Mouse (Mus musculus) lung, postnatal 25 days (tissue): Measurements from ENCODE around the gene Jaml.

Source experiments
- DNase-seq: peaks from one replicate; pipeline ENCODE4 v3.0.0; 2022; ENCODE audit warnings: low spot score

Gene Jaml

DNA sequence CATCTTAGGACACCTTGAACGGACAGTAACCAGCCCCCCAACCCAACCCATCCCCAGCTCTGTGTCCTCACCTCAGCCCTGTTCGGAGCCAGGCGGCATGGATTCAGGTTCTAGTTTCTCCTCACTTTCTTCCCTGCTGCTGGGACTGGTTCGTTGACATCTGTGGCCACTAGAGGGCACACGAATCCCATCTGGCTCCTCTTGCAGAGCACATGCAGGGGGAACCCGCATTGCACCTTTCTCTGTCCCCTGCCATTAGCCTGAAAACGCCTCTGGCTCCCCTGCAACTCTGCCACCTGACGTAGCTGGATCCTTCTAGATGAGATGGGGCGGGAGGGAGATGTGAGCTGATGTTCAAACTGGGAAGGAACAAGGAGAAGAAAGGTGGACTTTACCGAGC, 42.8 kb downstream of the Jaml start:
- DNase-seq = peak; percentile 79

DNA sequence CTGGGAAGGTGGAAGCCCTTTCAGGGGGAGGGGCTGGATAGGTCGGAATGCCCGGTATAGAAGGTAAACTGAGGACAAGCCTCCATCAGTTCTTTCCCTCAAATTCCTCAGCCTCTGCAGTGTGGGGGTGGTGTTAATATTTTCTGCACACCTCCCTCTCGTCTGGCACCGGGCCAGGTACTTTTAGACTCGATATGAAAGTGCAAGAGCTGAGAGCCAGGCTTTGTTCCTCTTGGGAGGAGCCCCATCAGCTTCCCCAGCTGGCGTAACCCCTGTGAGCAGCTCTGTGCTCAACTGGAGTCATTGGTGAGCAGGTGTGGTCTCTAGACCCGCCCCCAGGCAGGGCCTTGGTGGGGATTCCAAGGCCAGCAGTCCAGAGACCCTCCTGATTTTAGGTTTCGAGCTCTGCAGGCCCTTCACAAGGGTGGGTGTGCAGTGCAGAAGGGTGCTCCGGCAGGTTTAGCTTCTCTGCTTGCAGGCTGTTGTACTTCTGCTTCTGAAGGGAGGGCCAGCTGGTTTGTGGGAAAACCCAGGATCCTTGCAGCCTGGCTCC, 43.3 kb downstream of the Jaml start:
- DNase-seq = peak; percentile 64

DNA sequence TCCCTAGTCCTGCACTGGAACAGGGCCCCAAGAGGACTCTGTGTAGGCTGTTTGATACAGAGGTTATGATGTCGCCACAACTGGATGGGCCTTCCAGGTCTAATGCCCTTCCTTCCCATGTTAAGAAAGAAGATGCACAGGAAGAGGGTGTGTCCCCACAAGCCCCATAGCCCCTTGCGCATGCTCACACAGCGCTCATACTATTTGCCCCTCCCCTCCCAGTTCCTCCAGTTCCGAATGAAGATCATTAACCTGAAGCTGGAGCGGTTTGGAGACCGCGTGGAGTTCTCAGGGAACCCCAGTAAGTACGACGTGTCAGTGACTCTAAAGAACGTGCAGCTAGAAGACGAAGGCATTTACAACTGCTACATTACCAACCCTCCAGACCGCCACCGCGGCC, 46.2 kb downstream of the Jaml start:
- DNase-seq = no peak

DNA sequence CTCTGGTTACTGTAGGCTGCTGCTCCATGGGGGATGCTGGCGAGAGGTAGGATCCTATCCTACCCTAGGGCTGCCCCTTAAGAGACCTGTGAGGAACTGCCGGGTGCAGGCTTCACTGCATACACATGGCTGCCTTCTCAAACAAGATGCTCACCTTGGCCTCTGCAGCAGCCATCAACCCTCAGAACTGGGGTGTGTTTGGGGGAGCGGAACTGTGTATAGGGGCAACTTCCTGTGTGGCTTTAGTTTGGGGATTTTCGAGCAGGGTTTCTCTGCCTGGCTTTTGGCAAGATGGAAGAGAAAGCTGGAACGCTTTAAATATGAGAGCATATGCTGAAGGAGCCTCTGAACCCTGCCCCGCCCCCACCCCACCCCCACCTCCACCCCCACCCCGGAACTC, 48.0 kb downstream of the Jaml start:
- DNase-seq = no peak

DNA sequence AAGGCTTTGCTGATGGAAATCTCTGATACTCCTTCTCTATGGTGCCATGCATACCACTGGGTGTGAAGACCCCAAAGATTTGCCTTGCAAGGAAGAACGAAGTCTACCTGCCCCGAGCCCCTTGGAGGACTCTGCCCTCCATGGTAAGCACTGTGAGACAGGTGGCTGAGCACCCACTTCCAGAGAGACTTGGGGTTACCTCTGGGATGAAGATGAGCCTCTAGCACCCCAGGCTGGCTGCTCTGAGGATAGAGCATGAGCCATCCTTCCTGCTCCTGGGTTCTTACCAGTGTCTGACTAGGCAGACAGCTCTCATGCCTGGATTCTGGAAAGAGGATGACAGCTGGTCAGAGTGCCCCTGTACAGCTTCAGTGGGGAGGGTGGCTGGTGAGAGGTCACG, 51.1 kb downstream of the Jaml start:
- no peak for DNase-seq

DNA sequence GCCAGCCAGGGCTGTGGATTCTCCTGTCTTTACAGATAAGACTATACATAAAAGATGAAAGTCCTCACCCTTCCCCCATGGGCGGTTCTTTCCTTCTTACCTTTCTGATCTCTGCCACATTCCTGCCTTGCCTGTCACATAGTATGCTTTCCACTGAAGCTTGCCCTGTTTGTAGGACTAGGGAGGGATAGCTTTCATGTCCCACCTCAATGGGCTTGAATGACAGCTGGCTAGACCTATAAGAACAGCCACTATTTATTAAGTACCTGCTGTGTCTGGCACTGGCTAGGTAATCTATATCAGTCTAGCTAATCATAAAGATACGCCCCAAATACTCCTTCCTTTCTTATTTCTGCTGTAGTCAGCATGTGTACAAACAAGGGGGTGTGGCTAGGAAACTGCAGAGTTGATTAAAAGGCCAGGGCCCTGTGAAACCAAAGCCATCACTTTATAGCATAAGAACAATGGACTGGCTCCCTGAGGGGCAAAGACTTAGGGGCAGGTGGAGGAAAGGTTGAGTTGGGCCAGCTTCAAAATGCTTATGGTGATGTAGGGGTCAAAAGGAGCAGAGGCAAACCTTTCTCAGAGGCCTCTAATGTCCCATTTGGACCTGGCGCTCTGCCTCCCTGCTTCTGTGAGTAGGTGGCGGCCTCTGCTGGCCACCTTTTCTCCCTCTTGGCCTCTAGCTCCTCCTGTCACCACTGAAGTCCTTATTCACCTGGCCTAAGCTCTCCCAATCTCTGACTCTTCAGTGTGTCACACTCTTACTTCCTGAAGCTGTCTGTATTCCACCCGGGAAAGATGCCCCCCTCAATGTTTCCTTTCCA, 54.7 kb downstream of the Jaml start:
- DNase-seq = peak; percentile 56

DNA sequence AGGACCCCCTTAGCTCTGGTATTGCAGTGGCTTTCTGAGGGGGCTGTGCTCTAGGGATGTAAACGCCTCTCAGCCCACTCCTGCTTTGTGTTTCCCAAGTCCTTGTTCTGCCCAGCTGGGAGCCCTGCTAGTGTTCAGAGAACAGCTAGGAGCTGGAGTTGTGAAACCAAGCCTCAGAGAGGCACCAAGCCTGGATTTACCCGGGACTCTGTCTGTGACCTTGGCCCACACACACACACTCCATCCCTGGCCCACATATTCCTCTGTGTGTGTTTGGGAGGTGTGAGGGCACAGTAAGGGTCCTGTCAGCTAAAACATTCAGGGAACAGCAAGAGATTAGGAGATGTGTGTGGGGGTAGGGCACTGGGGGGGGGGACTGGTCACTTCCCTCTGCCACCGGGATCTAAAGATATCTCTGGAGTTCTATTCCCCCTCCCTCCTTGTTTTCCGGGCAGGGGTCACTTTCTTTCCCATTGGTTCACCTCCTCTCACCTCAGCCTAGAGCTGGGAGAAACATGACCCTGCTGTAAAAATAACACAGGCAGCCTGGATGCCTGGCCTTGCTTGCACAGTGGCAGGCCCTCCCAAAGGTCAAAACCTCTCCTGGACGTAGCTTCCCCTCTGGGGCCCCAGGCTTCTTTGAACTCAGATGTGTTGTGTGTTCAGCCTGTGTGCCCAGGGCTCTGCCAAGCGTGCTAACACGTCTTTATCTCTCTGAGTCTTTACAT, 57.6 kb downstream of the Jaml start:
- no peak for DNase-seq

DNA sequence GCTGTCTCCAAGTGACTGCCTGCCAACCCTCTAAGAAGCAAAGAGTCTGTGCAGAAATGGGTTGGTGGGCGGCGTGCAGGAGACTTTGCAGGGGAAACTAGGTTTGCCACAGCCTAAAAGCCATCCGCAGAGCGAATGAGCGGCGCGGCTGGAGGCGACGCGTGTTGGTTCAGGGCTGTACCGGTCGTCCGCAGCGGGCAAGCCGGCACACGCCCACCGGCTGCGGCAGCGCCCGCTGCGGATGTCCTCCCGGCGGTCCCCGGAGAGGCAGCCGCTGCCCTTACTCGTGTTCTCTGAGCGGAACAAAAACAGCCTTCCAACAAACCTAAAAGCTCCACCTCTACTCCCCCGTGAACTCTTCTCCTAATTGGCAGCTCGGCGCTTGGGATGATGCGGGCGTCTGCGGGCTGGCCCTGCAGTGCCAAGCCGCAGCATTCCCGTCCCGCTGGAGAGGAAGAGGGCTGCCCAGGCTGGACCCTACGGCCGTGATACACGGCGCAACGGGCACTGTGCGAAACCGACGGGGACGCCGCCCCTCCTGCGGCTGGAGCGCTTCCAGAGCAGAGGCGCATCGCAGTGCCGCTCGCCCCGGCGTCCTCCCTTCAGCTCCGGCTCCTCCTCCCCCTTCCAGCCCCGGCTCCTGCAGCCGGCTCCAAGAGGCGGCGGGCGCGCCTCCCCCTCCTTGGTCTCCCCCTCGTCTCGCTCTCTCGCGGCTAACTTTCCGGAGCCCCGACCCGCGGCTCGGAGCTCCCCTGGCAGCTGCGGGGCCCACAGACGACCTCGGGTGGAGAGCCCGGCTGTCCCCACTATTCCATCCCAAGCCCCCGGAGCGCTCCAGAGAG, 59.4 kb downstream of the Jaml start, which contains the start of gene Scn4b:
Scn4b (plus strand) TSS at position 205 of the 842 bp plus-strand sequence.
- no peak for DNase-seq

DNA sequence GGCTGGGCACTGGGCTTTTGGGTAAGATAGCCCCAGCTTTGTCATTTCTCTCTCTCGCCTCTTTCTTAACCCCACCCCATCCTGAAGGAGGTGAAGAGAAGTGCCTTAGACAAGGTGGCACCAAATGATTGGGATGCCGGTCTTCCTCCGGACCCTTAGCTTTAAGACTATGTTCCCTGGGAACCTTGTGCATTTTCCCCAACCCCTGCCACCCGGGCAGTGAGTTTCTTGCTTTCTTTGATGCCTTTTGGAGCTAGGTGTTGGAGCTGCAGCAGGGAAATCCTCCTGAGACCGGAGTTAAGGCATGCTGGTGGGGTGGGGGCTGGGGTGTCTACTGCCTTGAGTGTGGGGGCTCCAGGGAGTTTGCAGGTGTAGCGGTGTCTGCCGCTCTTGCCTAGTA, 60.1 kb downstream of the Jaml start:
- DNase-seq = no peak

DNA sequence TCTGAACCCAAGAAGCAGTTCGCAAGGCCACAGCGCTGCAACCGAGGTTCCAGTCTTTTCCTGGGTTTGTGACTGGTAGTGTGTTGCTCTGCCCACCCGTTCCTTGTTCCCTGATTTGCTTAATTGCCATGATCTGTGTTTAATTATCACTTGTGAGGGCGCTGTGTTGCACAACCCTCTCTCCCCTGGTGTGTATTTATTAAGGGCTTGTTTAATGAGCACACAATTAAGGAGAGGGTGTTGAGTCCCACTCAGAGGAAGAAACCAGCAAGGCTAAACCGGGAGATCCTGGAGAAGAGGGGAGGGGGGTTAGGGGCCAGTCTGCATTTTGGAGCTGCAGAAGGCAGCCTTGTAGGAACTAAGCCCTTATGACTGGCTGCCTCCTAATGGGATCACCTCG, 62.0 kb downstream of the Jaml start:
- no peak for DNase-seq

DNA sequence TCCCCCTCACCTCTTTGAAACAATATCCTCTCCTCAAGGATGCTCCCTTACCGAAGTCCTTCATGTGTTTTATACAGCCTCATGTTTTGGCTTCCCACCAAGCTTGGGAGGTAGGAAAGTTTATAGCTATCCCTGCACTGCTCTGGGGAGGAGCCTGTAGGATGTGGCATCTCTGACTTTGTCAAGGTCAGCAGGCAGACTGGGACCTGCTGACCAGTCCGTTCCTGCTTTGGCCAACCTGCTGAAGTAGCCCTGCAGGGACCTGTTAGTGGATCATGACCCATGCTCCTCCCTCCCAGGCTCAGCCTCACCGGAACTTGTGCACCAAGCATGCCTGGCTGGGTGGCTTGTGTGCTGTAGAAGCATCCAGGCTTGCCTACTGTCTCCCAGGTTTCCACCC, 63.7 kb downstream of the Jaml start:
- no peak for DNase-seq

DNA sequence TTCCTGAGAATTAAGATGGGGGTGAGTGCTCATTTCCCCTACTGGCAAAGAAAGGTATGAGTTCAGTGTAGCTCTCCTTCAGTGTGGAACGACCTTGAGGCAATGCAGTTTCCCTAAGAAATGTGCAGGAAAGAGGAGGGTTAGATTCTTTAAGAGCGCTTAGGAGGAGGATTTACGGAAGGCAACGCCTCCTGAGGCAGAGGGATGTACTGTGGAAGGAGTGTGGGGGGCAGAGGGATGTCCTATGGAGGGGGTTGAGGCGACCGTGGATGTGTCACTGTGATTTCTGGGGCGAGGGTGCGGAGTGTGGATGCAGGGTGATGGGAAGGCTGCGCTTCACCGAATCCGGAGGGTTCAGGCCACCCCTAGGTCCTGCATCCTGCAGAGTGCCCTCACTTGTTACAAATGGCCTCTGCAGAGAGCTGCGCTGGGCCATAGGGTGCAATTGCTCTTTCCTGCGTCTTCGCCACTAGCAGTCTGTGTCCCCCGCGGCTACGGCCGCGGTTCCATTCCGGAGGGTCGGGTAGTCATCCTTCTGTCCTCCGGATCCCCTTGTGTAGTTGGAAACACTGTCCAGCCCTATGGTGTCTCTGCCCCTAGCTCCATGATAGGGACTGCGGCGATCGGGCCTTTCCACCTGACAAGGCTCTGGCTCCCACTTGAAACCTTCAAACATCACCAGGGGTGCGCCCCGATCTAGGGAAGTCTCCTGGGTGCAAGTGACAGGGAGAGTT, 66.7 kb downstream of the Jaml start:
- DNase-seq = no peak

DNA sequence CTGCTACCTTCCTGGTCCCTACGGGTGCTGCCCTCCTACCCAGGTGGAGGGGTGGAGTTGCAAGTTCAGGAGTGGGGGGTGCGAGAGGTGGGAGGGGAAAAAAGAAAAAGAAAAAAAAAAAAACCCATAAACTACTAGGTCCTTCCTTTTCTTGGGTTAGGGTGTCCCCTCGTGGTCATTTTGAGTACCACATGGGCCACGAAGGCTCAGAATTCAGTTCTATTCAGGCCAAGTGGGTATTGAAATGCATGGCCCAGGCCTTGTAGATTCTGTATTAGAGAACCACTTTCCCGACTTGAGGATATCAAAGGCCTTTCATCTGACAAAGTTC, 67.2 kb downstream of the Jaml start:
- peak; percentile 41 for DNase-seq

DNA sequence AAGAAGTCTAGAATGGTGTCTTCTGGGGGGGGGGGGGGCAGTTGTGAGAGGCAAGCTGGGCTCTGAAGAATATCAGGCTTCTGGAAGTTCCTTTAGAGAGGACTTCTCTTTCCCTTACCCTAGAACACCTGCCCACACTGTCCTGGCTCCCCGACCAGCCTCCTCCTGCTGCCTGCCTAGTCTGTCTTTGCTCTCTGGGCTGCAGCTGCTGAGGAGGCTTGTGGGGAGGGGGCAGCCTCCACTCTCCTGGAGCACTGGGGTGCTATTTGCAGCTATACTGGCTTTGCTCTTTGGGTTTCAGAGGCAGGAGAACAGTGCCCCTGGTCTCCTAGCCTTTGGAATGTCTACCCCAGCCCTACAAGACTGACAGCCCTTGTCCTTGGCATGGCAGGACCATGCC, 72.0 kb downstream of the Jaml start:
- no peak for DNase-seq

DNA sequence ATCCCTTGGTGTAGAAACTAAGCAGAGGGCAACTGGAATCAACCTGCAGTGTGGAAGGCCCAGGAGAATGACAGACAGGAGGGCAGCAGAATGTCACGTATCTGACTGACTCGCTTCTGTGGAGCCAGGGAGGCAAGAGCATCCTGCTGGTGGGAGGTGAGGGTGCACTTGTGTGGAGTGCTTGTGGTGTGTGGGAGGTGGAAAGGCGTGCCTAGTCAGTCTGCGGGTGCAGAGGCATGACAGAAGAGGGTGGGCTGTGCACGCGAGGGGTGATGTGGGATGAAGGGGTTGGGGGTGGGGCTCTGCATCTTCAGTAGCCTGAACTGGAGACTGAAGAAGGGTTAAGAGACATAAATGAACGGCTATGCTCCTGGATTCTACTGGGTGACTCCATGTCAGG, 74.4 kb downstream of the Jaml start:
- DNase-seq = no peak
